Mouse (Mus musculus) forebrain, embryonic 15.5 days (tissue): Measurements from ENCODE around the gene Tcerg1l. TPM values are rescaled to one million over a fixed set of nuclear protein-coding genes. Genes with fewer than 3 reads are reported as not detected.

Experiments
- ATAC-seq: fragments of 200-750 bp; cut with Nextera tagmentation; replicated peaks from 2 replicates; pipeline ENCODE4 v1.8.0; 2017; ENCODE audit warnings: mild to moderate bottlenecking, moderate TSS enrichment, moderate library complexity
- H3K27ac ChIP-seq: fragments of 300-500 bp; sonication (generic); replicated peaks from 2 replicates; pipeline ENCODE4 v1.5.1; 2015; ENCODE audit warnings: mild to moderate bottlenecking, inconsistent platforms
- H3K27me3 ChIP-seq: fragments of 300-500 bp; sonication (generic); 2 replicates; pipeline ENCODE4 v1.6.1; 2015; ENCODE audit warnings: inconsistent platforms
- H3K36me3 ChIP-seq: fragments of 300-500 bp; sonication (generic); 2 replicates; pipeline ENCODE4 v1.6.1; 2015; ENCODE audit warnings: mild to moderate bottlenecking, inconsistent platforms
- H3K4me1 ChIP-seq: fragments of 300-500 bp; sonication (generic); 2 replicates; pipeline ENCODE4 v1.6.1; 2015; ENCODE audit warnings: inconsistent platforms
- H3K4me2 ChIP-seq: fragments of 300-500 bp; sonication (generic); replicated peaks from 2 replicates; pipeline ENCODE4 v1.6.1; 2015; ENCODE audit warnings: mild to moderate bottlenecking, inconsistent platforms
- H3K4me3 ChIP-seq: fragments of 300-500 bp; sonication (generic); 2 replicates; pipeline ENCODE4 v1.5.1; 2015; ENCODE audit warnings: mild to moderate bottlenecking, inconsistent platforms
- H3K9ac ChIP-seq: fragments of 300-500 bp; sonication (generic); replicated peaks from 2 replicates; pipeline ENCODE4 v1.6.1; 2015; ENCODE audit warnings: mild to moderate bottlenecking, inconsistent platforms
- H3K9me3 ChIP-seq: fragments of 300-500 bp; sonication (generic); 2 replicates; pipeline ENCODE4 v1.6.1; 2016; ENCODE audit warnings: inconsistent platforms
- WGBS: fragments of 180-500 bp; shearing (Covaris S2); methylation state at CpG from one replicate; pipeline ENCODE4 v1.1.7; 2015; ENCODE audit warnings: mixed read lengths; 5-methylcytosine and 5-hydroxymethylcytosine counted together
- polyA plus RNA-seq: library from polyadenylated mRNA; unstranded; fragments of >200 nt; fragmentation: Nextera tagmentation; extraction: Ambion mirVana; gene quantifications from 2 replicates; pipeline ENCODE4 v1.2.1, GENCODE M21; 2015

The Tcerg1l gene
- polyA plus RNA-seq, 1 experiment from 2014 or later: 9.8 TPM

GRCm38 (mm10) chr7:138214710-138215109 lies 182.8 kb downstream of the Tcerg1l start:
- 76% methylated on average over 9 of the region's 9 CpGs for WGBS
- Histone ChIP-seq H3K9ac (no peak overlapping the region), H3K9me3 (no peaks in the 10 kb centered on the region), H3K4me1 (peaks cover 15% of the 10 kb centered on the region; the same call in 1 of the 2 replicates), H3K36me3 (no peaks in the 10 kb centered on the region), H3K27me3 (no peaks in the 10 kb centered on the region), H3K4me2 (no peak overlapping the region), H3K4me3 (no peak overlapping the region), H3K27ac (no peak overlapping the region)
- no peak for ATAC-seq

GRCm38 (mm10) chr7:138209769-138210168 lies 187.8 kb downstream of the Tcerg1l start:
- Histone ChIP-seq H3K36me3 (no peaks in the 10 kb centered on the region), H3K9me3 (no peaks in the 10 kb centered on the region), H3K4me2 (no peak overlapping the region), H3K4me1 (peaks cover 7% of the 10 kb centered on the region; the same call in 1 of the 2 replicates), H3K9ac (no peak overlapping the region), H3K4me3 (no peak overlapping the region), H3K27ac (no peak overlapping the region), H3K27me3 (no peaks in the 10 kb centered on the region)
- 89% methylated on average over 5 of the region's 5 CpGs for WGBS
- ATAC-seq: no peak

GRCm38 (mm10) chr7:138205124-138205523 lies 192.4 kb downstream of the Tcerg1l start:
- no peaks in the 10 kb centered on the region for H3K4me1 ChIP-seq
- ATAC-seq: no peak
- no peak overlapping the region for H3K9ac ChIP-seq
- 88% methylated on average over 2 of the region's 2 CpGs for WGBS
- no peaks in the 10 kb centered on the region for H3K27me3 ChIP-seq
- no peaks in the 10 kb centered on the region for H3K36me3 ChIP-seq
- H3K27ac ChIP-seq: no peak overlapping the region
- H3K9me3 ChIP-seq: no peaks in the 10 kb centered on the region
- no peak overlapping the region for H3K4me2 ChIP-seq
- H3K4me3 ChIP-seq: no peak overlapping the region

- no peaks in the 10 kb centered on the region for H3K4me1 ChIP-seq
- no peak overlapping the region for H3K9ac ChIP-seq
Measured at GRCm38 (mm10) chr7:138202162-138202832, 195.2 kb downstream of the Tcerg1l start.

GRCm38 (mm10) chr7:138199333-138200058 lies 198.0 kb downstream of the Tcerg1l start:
- no peaks in the 10 kb centered on the region for H3K27me3 ChIP-seq
- no peak overlapping the region for H3K9ac ChIP-seq
- no peaks in the 10 kb centered on the region for H3K9me3 ChIP-seq
- H3K4me1 ChIP-seq: no peaks in the 10 kb centered on the region
- 74% methylated on average over 10 of the region's 10 CpGs for WGBS
- H3K36me3 ChIP-seq: no peaks in the 10 kb centered on the region
- no peak overlapping the region for H3K4me3 ChIP-seq
- no peak for ATAC-seq
- H3K4me2 ChIP-seq: no peak overlapping the region
- no peak overlapping the region for H3K27ac ChIP-seq

More at GRCm38 (mm10) chr7:138202162-138202832, 195.2 kb downstream of the Tcerg1l start:
- Histone ChIP-seq H3K4me3 (no peak overlapping the region), H3K27ac (no peak overlapping the region), H3K27me3 (no peaks in the 10 kb centered on the region), H3K9me3 (no peaks in the 10 kb centered on the region), H3K36me3 (no peaks in the 10 kb centered on the region), H3K4me2 (no peak overlapping the region)
- WGBS: 85% methylated on average over 15 of the region's 15 CpGs
- no peak for ATAC-seq

GRCm38 (mm10) chr7:138196139-138196538 lies 201.4 kb downstream of the Tcerg1l start:
- 85% methylated on average over 2 of the region's 2 CpGs for WGBS
- H3K9me3 ChIP-seq: no peaks in the 10 kb centered on the region
- no peaks in the 10 kb centered on the region for H3K4me1 ChIP-seq
- no peak for ATAC-seq
- H3K4me3 ChIP-seq: no peak overlapping the region
- no peaks in the 10 kb centered on the region for H3K36me3 ChIP-seq
- H3K27ac ChIP-seq: no peak overlapping the region
- no peak overlapping the region for H3K9ac ChIP-seq
- no peak overlapping the region for H3K4me2 ChIP-seq
- no peaks in the 10 kb centered on the region for H3K27me3 ChIP-seq

- no peak overlapping the region for H3K4me2 ChIP-seq
- ATAC-seq: no peak
- H3K27me3 ChIP-seq: no peaks in the 10 kb centered on the region
- H3K27ac ChIP-seq: no peak overlapping the region
- WGBS: 77% methylated on average over 5 of the region's 5 CpGs
- no peaks in the 10 kb centered on the region for H3K36me3 ChIP-seq
- H3K9me3 ChIP-seq: no peaks in the 10 kb centered on the region
- H3K9ac ChIP-seq: no peak overlapping the region
- peaks cover 15% of the 10 kb centered on the region for H3K4me1 ChIP-seq
- H3K4me3 ChIP-seq: no peak overlapping the region
Measured at GRCm38 (mm10) chr7:138184197-138184596, 213.3 kb downstream of the Tcerg1l start.

- Histone ChIP-seq H3K9me3 (no peaks in the 10 kb centered on the region), H3K27ac (no peak overlapping the region), H3K4me3 (no peak overlapping the region), H3K36me3 (no peaks in the 10 kb centered on the region), H3K4me1 (peaks cover 15% of the 10 kb centered on the region), H3K27me3 (no peaks in the 10 kb centered on the region), H3K4me2 (no peak overlapping the region), H3K9ac (no peak overlapping the region)
- no peak for ATAC-seq
- 40% methylated on average over 3 of the region's 3 CpGs for WGBS
Measured at GRCm38 (mm10) chr7:138182216-138182615, 215.3 kb downstream of the Tcerg1l start.

GRCm38 (mm10) chr7:138178617-138179016 lies 218.9 kb downstream of the Tcerg1l start:
- H3K4me1 ChIP-seq: peaks cover 19% of the 10 kb centered on the region
- no peaks in the 10 kb centered on the region for H3K9me3 ChIP-seq
- H3K9ac ChIP-seq: no peak overlapping the region
- no peak overlapping the region for H3K4me2 ChIP-seq
- WGBS: 93% methylated on average over 2 of the region's 2 CpGs
- H3K27me3 ChIP-seq: no peaks in the 10 kb centered on the region
- no peak for ATAC-seq
- no peak overlapping the region for H3K27ac ChIP-seq
- H3K36me3 ChIP-seq: no peaks in the 10 kb centered on the region
- H3K4me3 ChIP-seq: no peak overlapping the region

- Histone ChIP-seq H3K4me1 (peaks cover 4% of the 10 kb centered on the region; the same call in 1 of the 2 replicates), H3K27me3 (no peaks in the 10 kb centered on the region), H3K9me3 (no peaks in the 10 kb centered on the region), H3K4me3 (no peak overlapping the region), H3K4me2 (no peak overlapping the region), H3K27ac (no peak overlapping the region), H3K9ac (no peak overlapping the region), H3K36me3 (no peaks in the 10 kb centered on the region)
- ATAC-seq: no peak
- WGBS: 61% methylated on average over 2 of the region's 2 CpGs
Measured at GRCm38 (mm10) chr7:138176026-138176425, 221.5 kb downstream of the Tcerg1l start.

- 86% methylated on average over 4 of the region's 4 CpGs for WGBS
Measured at GRCm38 (mm10) chr7:138170389-138170788, 227.1 kb downstream of the Tcerg1l start.

More at GRCm38 (mm10) chr7:138170389-138170788, 227.1 kb downstream of the Tcerg1l start:
- Histone ChIP-seq H3K27ac (no peak overlapping the region), H3K36me3 (no peaks in the 10 kb centered on the region), H3K4me1 (no peaks in the 10 kb centered on the region), H3K4me2 (no peak overlapping the region), H3K9ac (no peak overlapping the region), H3K27me3 (no peaks in the 10 kb centered on the region), H3K9me3 (no peaks in the 10 kb centered on the region), H3K4me3 (no peak overlapping the region)
- ATAC-seq: no peak
